Mouse (Mus musculus): ENCODE measurements around the gene Otop1. TPM values are rescaled to one million over a fixed set of nuclear protein-coding genes. Genes with fewer than 3 reads are reported as not detected.

Otop1 gene
- polyA plus RNA-seq, 1 experiment: 0.07 TPM

DNA sequence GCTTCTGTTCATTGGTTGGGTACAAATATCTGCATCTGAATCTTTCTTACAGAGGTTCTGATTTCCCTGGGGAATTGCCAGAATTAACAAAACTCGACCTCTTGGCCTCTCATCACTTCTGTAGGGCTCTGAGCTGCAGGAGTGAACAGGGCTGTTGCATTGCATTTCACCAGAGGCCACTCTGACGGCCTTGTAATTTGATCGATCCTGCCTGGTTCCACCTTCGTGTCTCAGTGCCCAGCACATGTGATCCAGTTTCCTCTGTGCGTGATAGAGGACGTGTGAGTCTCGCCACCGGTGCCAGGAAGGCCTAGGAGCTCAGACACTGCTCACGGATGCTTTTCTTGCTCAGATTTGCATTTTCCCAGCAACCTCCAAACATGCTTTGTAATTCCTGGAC, 10.0 kb downstream of the Otop1 start:
- 70% methylated on average over 9 of the region's 9 CpGs for WGBS
- no peak for DNase-seq (ENCODE audit: low read depth, low spot score)

DNA sequence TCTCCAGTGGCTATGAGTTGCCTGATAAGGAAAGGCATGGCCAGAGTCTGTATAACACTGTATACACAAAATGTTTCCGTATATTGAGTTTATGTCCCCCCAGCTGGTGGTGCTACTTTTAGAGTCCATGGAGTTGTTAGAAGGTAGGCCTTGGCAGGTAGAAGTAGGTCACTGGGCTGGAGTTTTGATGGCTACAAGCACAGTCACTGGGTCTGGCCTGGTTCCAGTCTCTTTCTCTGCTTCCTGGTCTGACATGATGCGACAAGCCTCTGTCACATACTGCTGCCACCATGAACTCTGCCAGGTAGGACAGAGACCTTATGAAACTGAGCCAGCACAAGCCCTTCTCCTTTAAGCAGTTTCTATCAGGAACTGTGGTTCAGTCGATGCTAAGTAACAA, 12.7 kb downstream of the Otop1 start:
- 79% methylated on average over 3 of the region's 3 CpGs for WGBS
- DNase-seq (ENCODE audit: low read depth, low spot score): no peak

DNA sequence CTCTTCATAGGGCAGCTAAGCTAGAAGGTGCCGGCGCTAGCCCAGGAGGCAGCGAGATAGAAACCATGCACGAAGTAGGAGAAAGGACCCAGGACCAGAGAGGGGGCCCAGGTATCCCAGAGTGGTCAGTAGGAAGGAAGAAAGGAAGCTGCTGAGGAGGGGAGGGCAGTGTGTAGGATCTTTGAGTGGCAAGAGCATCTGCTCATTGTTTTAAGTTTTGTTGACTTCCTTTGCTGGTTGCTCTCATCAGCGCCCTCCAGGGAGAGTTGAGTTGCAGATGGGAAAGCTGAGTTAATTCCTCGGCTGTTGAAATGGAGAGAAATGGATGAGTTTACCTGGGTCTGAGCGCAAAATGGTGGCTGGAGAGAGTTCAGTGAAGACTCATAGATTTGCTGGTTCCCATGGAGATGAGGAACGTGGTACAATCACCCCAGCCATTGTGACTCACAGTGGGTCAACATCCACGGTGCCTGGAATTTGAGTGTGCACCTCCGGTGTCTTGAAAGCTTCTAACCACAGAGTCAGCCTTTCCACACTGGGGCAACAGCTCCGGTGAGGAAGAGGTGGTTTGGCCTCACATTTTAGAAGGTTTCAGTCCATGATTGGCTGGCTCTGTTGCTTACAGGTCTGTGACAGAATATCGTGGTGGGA, 26.1 kb downstream of the Otop1 start:
- no peak for DNase-seq (ENCODE audit: low read depth, low spot score)
- WGBS: 87% methylated on average over 12 of the region's 12 CpGs

DNA sequence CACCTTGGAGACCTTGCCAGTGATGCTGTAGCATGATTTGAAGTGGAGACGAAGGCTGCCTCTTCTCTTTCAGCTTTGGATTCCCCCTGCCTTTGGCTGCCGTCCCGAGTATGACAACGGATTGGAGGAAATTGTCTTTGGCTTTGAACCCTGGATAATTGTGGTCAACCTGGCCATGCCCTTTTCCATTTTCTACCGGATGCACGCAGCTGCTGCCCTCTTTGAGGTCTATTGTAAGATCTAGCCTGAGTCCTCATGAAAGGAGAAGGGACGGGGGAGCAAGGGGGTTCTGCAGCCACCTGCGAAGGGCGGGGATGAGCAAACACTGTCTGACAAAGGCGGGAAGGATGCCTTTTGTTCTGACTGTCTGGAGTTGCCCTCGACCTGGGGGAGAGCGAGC, 26.9 kb downstream of the Otop1 start:
- 32% methylated on average over 12 of the region's 12 CpGs for WGBS
- DNase-seq (ENCODE audit: low read depth, low spot score): no peak

DNA sequence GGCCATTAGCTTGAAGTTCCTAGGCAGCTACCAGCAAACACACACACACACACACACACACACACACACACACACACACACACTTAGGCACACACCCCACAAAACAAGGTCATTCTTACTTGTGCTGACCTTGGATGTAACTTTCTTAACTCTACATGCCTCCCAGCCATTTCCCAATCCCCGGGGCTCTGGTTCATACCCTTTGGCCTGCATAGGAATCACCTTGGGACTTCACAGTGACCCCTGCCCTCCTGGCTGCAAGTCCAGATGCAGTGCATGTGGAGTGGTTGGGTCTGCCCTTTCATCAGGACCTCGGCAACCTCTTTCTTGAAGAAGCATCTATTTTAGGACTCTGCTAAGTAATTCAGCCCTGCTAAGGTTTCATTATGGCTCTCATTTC, 29.5 kb downstream of the Otop1 start:
- no peak for DNase-seq (ENCODE audit: low read depth, low spot score)
- 63% methylated on average over 2 of the region's 2 CpGs for WGBS

DNA sequence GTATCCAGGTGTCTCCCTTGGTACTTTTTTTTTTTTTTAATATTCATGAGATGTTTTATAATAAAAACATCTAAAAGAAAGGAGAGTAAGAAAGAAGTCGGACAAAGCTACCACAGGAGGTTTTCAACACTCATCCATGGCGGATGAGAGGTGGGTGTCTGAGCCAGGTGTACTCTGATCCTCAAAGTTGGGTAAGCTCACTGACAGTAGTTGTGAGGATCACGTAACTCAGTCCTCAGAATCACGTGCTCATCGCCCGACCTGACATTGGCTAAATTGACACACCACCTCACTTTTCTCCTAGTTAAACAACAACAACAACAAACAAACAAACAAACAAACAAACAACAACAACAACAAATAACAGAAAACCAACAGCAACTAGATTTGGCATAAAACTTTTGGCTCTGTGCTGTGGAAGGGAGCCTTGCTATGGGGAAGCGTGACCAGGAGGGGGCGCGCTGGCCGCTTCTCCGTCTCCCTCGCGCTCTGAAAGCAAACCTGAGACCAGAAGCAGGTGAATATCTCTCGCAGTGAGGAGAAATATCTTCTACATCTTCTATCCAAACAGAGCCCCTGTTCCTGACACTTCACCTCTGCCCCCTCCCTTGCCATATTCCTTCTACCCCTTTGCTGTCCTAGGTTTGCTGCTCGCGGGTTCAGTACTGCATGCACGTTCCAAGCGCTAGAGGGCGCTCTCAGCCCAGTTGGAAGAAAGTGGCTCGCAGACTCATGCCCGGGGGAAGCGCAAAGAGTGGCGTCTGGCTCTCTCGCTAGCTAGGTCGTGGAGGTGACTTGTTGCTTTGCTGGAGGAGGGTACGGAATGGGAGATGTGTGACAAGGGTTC, 31.7 kb downstream of the Otop1 start:
- 9% methylated on average over 26 of the region's 26 CpGs for WGBS
- peak; percentile 57 for DNase-seq (ENCODE audit: low read depth, low spot score)

DNA sequence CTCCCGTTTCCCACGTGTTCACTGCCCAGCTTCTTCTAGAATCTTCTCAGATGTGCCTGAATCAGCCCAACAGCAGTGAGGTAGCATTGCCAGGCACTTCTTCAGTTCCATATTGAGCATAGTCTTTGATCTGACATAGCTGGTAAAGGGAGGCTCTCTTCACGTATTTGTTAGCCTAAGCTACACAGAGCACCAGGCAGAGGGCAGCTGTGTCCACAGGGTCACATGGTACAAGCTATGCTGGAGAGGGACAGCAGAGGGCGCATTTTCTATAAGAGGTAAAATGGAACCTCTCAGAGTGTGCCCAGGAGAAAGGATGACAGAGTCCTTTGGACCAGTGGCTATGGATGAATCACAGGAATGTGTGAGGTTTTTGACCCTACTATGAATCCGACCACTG, 33.1 kb downstream of the Otop1 start:
- peak; percentile 22 for DNase-seq (ENCODE audit: low read depth, low spot score)

DNA sequence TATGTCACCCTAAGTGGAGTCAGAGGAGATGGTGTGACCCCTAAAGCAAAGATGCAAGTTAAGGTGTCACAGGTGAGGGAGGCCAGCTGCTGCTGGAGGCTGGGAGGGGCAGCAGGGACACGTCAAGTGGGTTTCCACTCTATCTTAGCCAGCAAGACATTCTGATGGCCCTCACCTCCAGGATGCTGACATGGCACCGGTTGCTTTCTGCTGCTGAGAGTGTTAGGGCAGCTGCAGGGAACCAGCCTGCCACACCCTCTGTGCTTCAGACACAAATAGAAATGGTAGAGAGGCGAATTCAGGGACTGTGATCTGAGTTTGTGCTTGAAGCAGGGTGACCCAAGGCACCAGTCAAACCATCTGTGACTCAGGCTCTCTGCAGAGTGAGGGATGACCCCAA, 34.0 kb downstream of the Otop1 start:
- 44% methylated on average over 3 of the region's 3 CpGs for WGBS

More for the DNA sequence above, 33.1 kb downstream of the Otop1 start:
- WGBS: 37% methylated on average over 5 of the region's 5 CpGs

DNA sequence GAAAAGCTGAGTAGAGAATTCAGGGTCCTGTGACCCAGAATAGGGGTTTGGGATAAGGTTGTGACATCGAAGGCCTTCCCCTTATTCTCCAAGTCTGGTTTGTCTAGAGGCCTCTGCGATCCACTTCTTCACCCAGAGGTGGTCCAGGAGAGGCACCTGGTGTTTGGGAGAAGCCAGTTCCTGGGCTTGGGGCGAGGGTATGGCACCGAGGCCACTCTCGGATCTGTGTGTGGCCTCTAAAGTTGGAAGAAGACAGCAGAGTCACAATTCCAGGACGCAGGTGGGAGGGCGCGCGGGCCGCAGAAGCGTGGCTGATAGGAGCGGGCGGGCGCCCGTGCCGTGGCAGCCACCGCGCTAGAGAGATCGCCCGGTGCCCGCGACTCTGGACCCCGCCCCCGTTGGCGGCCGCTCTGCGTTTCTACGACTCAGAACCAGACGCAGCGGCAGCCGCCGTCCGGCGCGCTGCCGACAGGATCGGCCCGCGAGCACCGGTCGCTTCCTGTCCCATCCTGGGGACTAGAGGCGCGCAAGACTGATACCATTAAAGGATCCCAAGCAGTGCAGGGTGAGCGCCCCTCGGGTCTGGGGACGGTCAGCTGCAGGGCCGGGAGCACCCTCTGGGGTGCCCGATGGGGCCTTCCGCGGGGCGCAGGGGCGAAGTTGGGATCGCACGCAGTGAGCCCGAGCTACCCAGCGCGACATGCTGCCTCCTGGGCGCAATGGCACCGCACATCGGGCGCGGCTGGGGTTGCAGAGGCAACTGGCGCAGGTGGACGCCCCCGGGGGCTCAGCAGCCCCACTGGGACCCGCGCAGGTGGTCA, 43.4 kb downstream of the Otop1 start, which contains the start of gene Drd5:
Drd5 (plus strand) TSS at position 402 of the 821 bp plus-strand sequence.
- WGBS: 4% methylated on average over 67 of the region's 67 CpGs
- DNase-seq (ENCODE audit: low read depth, low spot score): no peak

More for the DNA sequence above, 34.0 kb downstream of the Otop1 start:
- DNase-seq (ENCODE audit: low read depth, low spot score): no peak

DNA sequence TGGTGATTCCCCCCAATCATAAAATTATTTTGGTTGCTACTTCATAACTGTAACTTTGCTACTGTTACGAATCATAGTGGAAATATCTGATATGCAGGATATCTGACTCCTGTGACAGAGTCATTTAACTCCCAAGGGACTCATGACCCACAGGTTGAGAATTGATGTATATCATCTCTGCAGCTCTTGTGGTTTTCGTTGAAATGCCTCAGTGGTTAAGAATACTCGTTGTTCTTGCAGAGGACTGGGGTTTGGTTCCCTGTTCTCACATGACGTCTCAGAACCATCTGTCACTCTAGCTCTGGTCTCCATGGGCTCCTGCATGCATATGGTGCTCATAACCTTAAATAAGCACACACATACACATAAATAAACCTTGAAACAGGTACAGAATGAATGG, 57.6 kb downstream of the Otop1 start:
- no peak for DNase-seq (ENCODE audit: low read depth, low spot score)
- WGBS: 74% methylated on average over 4 of the region's 4 CpGs

DNA sequence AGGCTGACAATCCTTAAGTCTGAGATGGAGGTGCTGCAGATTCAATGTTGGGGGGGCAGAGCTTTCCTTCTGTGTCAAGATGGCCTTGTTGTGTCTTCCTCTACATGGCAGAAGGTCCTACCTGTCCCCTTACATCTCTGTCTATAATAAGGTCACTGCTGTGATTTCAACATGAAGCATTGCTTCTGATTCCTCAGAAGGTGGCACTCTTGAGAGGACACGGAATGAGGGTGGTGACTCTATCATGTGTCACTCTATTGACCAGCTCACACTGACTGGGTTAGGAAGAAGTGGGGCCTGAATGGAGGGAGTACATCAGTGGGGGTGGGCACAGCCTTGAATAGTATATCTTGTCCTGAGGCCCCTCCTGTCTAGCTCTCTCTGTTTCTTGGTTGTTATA, 58.8 kb downstream of the Otop1 start:
- 34% methylated on average over 1 of the region's 1 CpGs for WGBS
- no peak for DNase-seq (ENCODE audit: low read depth, low spot score)

DNA sequence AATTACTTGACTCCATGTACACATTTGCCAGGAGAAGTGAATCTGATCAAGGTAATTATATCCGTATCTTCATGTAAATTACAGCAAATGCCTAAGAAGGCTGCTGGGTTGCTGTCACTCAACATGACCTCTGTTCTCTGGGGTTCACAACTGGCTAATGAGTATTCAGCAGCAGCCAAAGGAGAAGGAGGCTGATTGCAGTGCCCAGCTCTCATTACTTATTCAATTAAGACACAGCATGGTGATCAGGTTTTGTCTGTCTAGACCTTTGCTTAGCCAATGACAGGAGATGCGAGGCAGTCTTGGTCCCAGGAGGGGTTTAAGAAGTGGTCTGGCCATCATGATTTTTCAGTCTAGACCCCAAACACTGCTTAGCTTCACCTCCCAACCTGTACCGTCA, 67.3 kb downstream of the Otop1 start:
- no peak for DNase-seq (ENCODE audit: low read depth, low spot score)
- 79% methylated on average over 3 of the region's 3 CpGs for WGBS

DNA sequence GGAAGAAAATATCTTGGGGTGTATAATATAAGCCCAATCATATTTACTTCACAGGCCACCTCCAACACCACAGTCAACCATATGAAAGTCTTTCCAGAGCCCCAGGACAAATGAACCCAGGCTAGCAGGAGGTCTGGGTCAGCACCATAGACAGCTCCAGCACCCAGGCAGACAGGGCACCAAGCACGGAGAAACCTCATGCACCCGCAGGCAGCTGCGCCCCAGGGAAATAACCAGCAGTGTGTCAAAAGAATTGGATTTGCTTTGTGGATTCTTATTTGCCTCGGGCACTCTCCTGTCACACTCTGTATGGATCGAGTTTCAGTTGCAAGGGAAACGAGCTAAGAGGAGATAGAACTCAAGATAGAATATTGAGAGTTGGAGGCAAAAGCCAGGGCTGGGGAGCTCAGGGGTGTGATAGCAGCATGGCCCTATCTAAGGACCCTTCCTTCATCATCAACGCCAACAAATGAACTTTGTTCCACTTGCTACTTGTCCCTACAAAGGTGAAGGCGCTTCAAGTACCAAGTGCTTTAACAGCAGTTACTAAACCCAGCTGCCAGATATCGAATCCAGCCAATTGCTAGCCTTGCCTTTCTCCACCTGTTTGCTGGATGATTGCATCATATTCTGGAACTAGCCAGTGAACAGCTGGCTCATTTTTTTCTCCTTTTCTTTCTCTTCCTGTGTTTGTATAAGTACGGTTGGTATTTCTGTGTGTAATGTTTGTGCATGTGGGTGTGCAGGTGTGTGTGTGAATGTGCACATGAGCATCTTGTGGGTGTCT, 71.1 kb downstream of the Otop1 start:
- DNase-seq (ENCODE audit: low read depth, low spot score): no peak
- 18% methylated on average over 10 of the region's 10 CpGs for WGBS

DNA sequence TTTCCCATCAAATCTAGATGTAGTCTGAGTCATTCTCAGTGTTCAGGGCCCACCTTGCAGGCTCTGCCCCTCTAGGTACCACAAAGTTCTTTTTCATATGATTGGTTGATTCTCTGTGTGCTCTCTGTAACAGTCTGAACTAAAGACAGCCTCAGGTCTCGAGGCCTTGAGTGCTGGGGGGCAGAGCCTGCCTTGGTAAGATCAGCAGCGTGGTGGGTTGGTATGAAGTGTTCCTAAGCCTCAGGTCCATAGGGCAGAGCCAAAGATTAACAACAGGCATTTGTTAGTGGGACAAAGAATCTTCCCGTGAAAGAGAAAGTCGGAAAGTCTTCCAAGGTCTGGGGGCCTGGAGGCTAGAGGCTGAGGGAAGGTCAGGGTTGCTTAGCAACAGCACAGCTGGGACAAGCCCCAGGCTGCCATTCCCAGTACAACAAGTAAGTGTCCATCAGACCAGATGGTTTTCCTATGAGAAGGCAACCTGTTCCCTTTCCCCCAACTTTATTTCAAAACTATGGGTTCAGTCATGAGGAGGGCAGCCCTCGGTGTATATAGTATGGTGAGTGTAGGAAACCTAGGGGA, 74.7 kb downstream of the Otop1 start:
- WGBS: 54% methylated on average over 5 of the region's 5 CpGs
- no peak for DNase-seq (ENCODE audit: low read depth, low spot score)

Other genes starting within 250 kb of the Otop1 start
- gene Stx18, start 237.2 kb upstream of the Otop1 start, polyA plus RNA-seq (2012; rRNA removed): 14.7 and 16.4 TPM in 2 replicates
- 7.3 and 12.3 TPM in 2 replicates for gene Nsg1, start 116.1 kb upstream of the Otop1 start, polyA plus RNA-seq (2012; rRNA removed)
- 7.0 and 9.4 TPM in 2 replicates for gene Zbtb49, start 55.5 kb upstream of the Otop1 start, polyA plus RNA-seq (2012; rRNA removed)
- gene Lyar, start 55.5 kb upstream of the Otop1 start, polyA plus RNA-seq (2012; rRNA removed): 3.8 and 5.2 TPM in 2 replicates
- gene Tmem128, start 15.8 kb upstream of the Otop1 start, polyA plus RNA-seq (2012; rRNA removed): 39.5 and 40.4 TPM in 2 replicates
- gene Drd5, start 43.4 kb downstream of the Otop1 start, polyA plus RNA-seq (2012; rRNA removed): not detected in 2 replicates
- 12.6 and 31.0 TPM in 2 replicates for gene Slc2a9, start 227.2 kb downstream of the Otop1 start, polyA plus RNA-seq (2012; rRNA removed)

Data from large intestine, adult 2 months (tissue).